21 mouse cellular contexts compared by ENCODE assay signal in genomic region chr7:99476558-99477114, GRCm38 (mm10). TPM values are rescaled to one million over a fixed set of nuclear protein-coding genes. Genes with fewer than 3 reads are reported as not detected.
A peak's percentile ranks its signal among the peaks of the same experiment; 100 is the strongest.
DNase-seq lines count a peak whose midpoint lies in the region; ATAC-seq and TF ChIP-seq lines count a peak whose summit lies in the region.
"Had no signal": no experiment of that assay in that cellular context is flagged by ENCODE, and none has a peak within 500 bp of the region (broad histone marks: within the 10 kb centered on the region; RNA-seq: fewer than 3 reads in every experiment).

No protein-coding gene starts in this region.

- H3K27ac ChIP-seq in hindbrain, embryonic 11.5 days (ENCODE audit: low read depth, low read length) = peak overlapping the region; percentile 14; the same call in 1 of the 2 replicates
- no peak overlapping the region for H3K27ac ChIP-seq in hindbrain, embryonic 16.5 days (ENCODE audit: low read depth, low read length)
- 0 out of 2 replicates have a peak overlapping the region, but pooled peaks have one; percentile 30 for H3K27ac ChIP-seq in midbrain, embryonic 11.5 days (ENCODE audit: low read depth, low read length)
- H3K27ac ChIP-seq in midbrain, postnatal 0 days (ENCODE audit: low read depth, low read length) = no peak overlapping the region
- H3K27ac ChIP-seq in liver, embryonic 14.5 days = peak overlapping the region; percentile 21; the same call in 1 of the 2 replicates
- no peak overlapping the region for H3K27ac ChIP-seq in neural tube, embryonic 15.5 days (replicated peaks)
- H3K27ac ChIP-seq: forebrain, embryonic 12.5 days; heart, embryonic 10.5 days; intestine, embryonic 15.5 days had no signal

- peaks cover 30% of the 10 kb centered on the region for H3K36me3 ChIP-seq in hindbrain, embryonic 11.5 days (ENCODE audit: control insufficient read depth, insufficient read depth, low read length)
- H3K36me3 ChIP-seq in hindbrain, embryonic 16.5 days (ENCODE audit: control insufficient read depth, insufficient read depth, low read length) = peaks cover 28% of the 10 kb centered on the region
- peaks cover 47% of the 10 kb centered on the region for H3K36me3 ChIP-seq in midbrain, embryonic 11.5 days (ENCODE audit: control insufficient read depth, insufficient read depth, low read length)
- peaks cover 61% of the 10 kb centered on the region for H3K36me3 ChIP-seq in midbrain, postnatal 0 days (ENCODE audit: insufficient read depth, low read length)
- H3K36me3 ChIP-seq in liver, embryonic 14.5 days (replicated peaks; ENCODE audit: control insufficient read depth, insufficient read depth, low read depth) = peaks cover 54% of the 10 kb centered on the region
- H3K36me3 ChIP-seq in neural tube, embryonic 15.5 days = peaks cover 79% of the 10 kb centered on the region

- ATAC-seq in hindbrain, embryonic 11.5 days (ENCODE audit: low FRiP score) = no peak
- no peak for ATAC-seq in hindbrain, embryonic 16.5 days
- ATAC-seq in midbrain, embryonic 11.5 days (ENCODE audit: low FRiP score) = no peak
- no peak for ATAC-seq in midbrain, postnatal 0 days (ENCODE audit: low FRiP score)
- no peak for ATAC-seq in liver, embryonic 14.5 days (ENCODE audit: insufficient read depth)
- no peak for ATAC-seq in neural tube, embryonic 15.5 days (ENCODE audit: low FRiP score)
- ATAC-seq: intestine, embryonic 15.5 days; lung, postnatal 0 days; Patski had no signal

- no peak for DNase-seq in hindbrain, embryonic 11.5 days (ENCODE audit: low spot score)
- DNase-seq in midbrain, embryonic 11.5 days (ENCODE audit: low spot score, missing footprints) = no peak
- DNase-seq in midbrain, postnatal 0 days (ENCODE audit: low spot score) = no peak
- peak; percentile 45 for DNase-seq in ZHBTc4 (ENCODE audit: low read depth, low spot score)
- no peak for DNase-seq in liver, embryonic 14.5 days (ENCODE audit: low read depth in 3 of 3, low spot score in 3 of 3)
- DNase-seq: adrenal gland, postnatal 14 days; cerebellum, adult 9-11 months; gastrocnemius, postnatal 14 days; right cerebral cortex, postnatal 25 days; thymus, postnatal 36 days had no signal

- WGBS in hindbrain, embryonic 11.5 days = 43% methylated on average over 3 of the region's 3 CpGs
- 38% methylated on average over 3 of the region's 3 CpGs for WGBS in hindbrain, embryonic 16.5 days
- 43% methylated on average over 3 of the region's 3 CpGs for WGBS in midbrain, embryonic 11.5 days
- WGBS in midbrain, postnatal 0 days = 47% methylated on average over 3 of the region's 3 CpGs
- 24% methylated on average over 3 of the region's 3 CpGs for WGBS in liver, embryonic 14.5 days (ENCODE audit: insufficient replicate concordance)
- 39% methylated on average over 3 of the region's 3 CpGs for WGBS in neural tube, embryonic 15.5 days

- H3K9me3 ChIP-seq in hindbrain, embryonic 11.5 days (ENCODE audit: control insufficient read depth, low read length) = no peaks in the 10 kb centered on the region
- no peaks in the 10 kb centered on the region for H3K9me3 ChIP-seq in hindbrain, embryonic 16.5 days (ENCODE audit: control insufficient read depth, low read length)
- no peaks in the 10 kb centered on the region for H3K9me3 ChIP-seq in midbrain, embryonic 11.5 days (ENCODE audit: control insufficient read depth, low read length)
- H3K9me3 ChIP-seq in midbrain, postnatal 0 days (ENCODE audit: low read length) = no peaks in the 10 kb centered on the region
- no peaks in the 10 kb centered on the region for H3K9me3 ChIP-seq in liver, embryonic 14.5 days (ENCODE audit: control insufficient read depth, low read length)
- H3K9me3 ChIP-seq in neural tube, embryonic 15.5 days (replicated peaks) = no peaks in the 10 kb centered on the region
- H3K9me3 ChIP-seq: forebrain, embryonic 12.5 days; heart, embryonic 10.5 days; intestine, embryonic 15.5 days; neural tube, embryonic 13.5 days had no signal

- H3K4me3 ChIP-seq in hindbrain, embryonic 11.5 days (ENCODE audit: low read depth, low read length) = no peak overlapping the region
- no peak overlapping the region for H3K4me3 ChIP-seq in hindbrain, embryonic 16.5 days (ENCODE audit: low read length)
- no peak overlapping the region for H3K4me3 ChIP-seq in midbrain, embryonic 11.5 days (ENCODE audit: low read depth, low read length)
- H3K4me3 ChIP-seq in midbrain, postnatal 0 days (ENCODE audit: low read depth, low read length) = no peak overlapping the region
- H3K4me3 ChIP-seq in liver, embryonic 14.5 days (ENCODE audit: insufficient read depth in 1 of 2, low read depth in 2 of 2, low read length in 2 of 2) = no peak overlapping the region
- H3K4me3 ChIP-seq in neural tube, embryonic 15.5 days (replicated peaks) = no peak overlapping the region
- H3K4me3 ChIP-seq: forebrain, embryonic 12.5 days; heart, embryonic 10.5 days; intestine, embryonic 15.5 days; neural tube, embryonic 13.5 days had no signal

- H3K4me2 ChIP-seq in hindbrain, embryonic 11.5 days (replicated peaks; ENCODE audit: low read depth, low read length) = no peak overlapping the region
- H3K4me2 ChIP-seq in hindbrain, embryonic 16.5 days (ENCODE audit: low read length) = no peak overlapping the region
- no peak overlapping the region for H3K4me2 ChIP-seq in midbrain, embryonic 11.5 days
- no peak overlapping the region for H3K4me2 ChIP-seq in midbrain, postnatal 0 days (ENCODE audit: low read depth, low read length, poor library complexity, severe bottlenecking)
- no peak overlapping the region for H3K4me2 ChIP-seq in liver, embryonic 14.5 days (ENCODE audit: low read depth)
- no peak overlapping the region for H3K4me2 ChIP-seq in neural tube, embryonic 15.5 days
- H3K4me2 ChIP-seq: forebrain, embryonic 12.5 days; intestine, embryonic 15.5 days; neural tube, embryonic 13.5 days had no signal

- H3K9ac ChIP-seq in hindbrain, embryonic 11.5 days (ENCODE audit: low read depth, low read length) = no peak overlapping the region
- no peak overlapping the region for H3K9ac ChIP-seq in hindbrain, embryonic 16.5 days (ENCODE audit: low read depth, low read length)
- no peak overlapping the region for H3K9ac ChIP-seq in midbrain, embryonic 11.5 days (ENCODE audit: low read length)
- no peak overlapping the region for H3K9ac ChIP-seq in midbrain, postnatal 0 days (replicated peaks; ENCODE audit: low read length, poor library complexity, severe bottlenecking)
- H3K9ac ChIP-seq in liver, embryonic 14.5 days (replicated peaks) = no peak overlapping the region
- no peak overlapping the region for H3K9ac ChIP-seq in neural tube, embryonic 15.5 days (replicated peaks)
- H3K9ac ChIP-seq: forebrain, embryonic 12.5 days; intestine, embryonic 15.5 days; neural tube, embryonic 13.5 days had no signal

- peaks cover 6% of the 10 kb centered on the region; the same call in 1 of the 2 replicates for H3K4me1 ChIP-seq in hindbrain, embryonic 11.5 days (replicated peaks; ENCODE audit: control insufficient read depth, insufficient read depth, low read length)
- H3K4me1 ChIP-seq in hindbrain, embryonic 16.5 days (ENCODE audit: control insufficient read depth, insufficient read depth, low read depth, low read length) = peaks cover 15% of the 10 kb centered on the region
- peaks cover 12% of the 10 kb centered on the region for H3K4me1 ChIP-seq in midbrain, embryonic 11.5 days (ENCODE audit: control insufficient read depth, insufficient read depth, low read length)
- H3K4me1 ChIP-seq in midbrain, postnatal 0 days (ENCODE audit: insufficient read depth, low read length) = no peaks in the 10 kb centered on the region
- peaks cover 21 to 41% of the 10 kb centered on the region in 2 experiments for H3K4me1 ChIP-seq in liver, embryonic 14.5 days (replicated peaks; ENCODE audit: control insufficient read depth in 2 of 2, insufficient read depth in 2 of 2, low read length in 1 of 2)
- peaks cover 54% of the 10 kb centered on the region for H3K4me1 ChIP-seq in neural tube, embryonic 15.5 days

- no peak for TF ChIP-seq CTCF in midbrain, postnatal 0 days (IDR thresholded peaks at IDR 0.05)
- no peak for TF ChIP-seq CTCF in liver, embryonic 14.5 days (IDR thresholded peaks at IDR 0.05; ENCODE audit: low read depth)

- no peaks in the 10 kb centered on the region for H3K27me3 ChIP-seq in hindbrain, embryonic 11.5 days (ENCODE audit: control insufficient read depth, insufficient read depth, low read length)
- H3K27me3 ChIP-seq in hindbrain, embryonic 16.5 days (replicated peaks; ENCODE audit: control insufficient read depth, insufficient read depth, low read length) = no peaks in the 10 kb centered on the region
- no peaks in the 10 kb centered on the region for H3K27me3 ChIP-seq in midbrain, embryonic 11.5 days (ENCODE audit: control insufficient read depth, insufficient read depth, low read length)
- H3K27me3 ChIP-seq in midbrain, postnatal 0 days (ENCODE audit: insufficient read depth, low read length) = no peaks in the 10 kb centered on the region
- no peaks in the 10 kb centered on the region for H3K27me3 ChIP-seq in liver, embryonic 14.5 days (ENCODE audit: control insufficient read depth, insufficient read depth, low read length)
- no peaks in the 10 kb centered on the region for H3K27me3 ChIP-seq in neural tube, embryonic 15.5 days (replicated peaks)
- H3K27me3 ChIP-seq: forebrain, embryonic 12.5 days; intestine, embryonic 15.5 days; neural tube, embryonic 13.5 days; Patski had no signal

- TF ChIP-seq EP300 in liver, embryonic 14.5 days (IDR thresholded peaks at IDR 0.05; ENCODE audit: low read depth) = no peak

RNA-seq across cellular contexts. Expression of gene Rps3, which starts 6.9 kb away (rescaled TPM):
- 696 and 707 TPM in 2 replicates for polyA plus RNA-seq in hindbrain, embryonic 11.5 days (2014; fragmentation: Nextera tagmentation; extraction: Ambion mirVana)
- polyA plus RNA-seq in hindbrain, embryonic 16.5 days (2015; fragmentation: Nextera tagmentation; extraction: Ambion mirVana) = 398 and 428 TPM in 2 replicates
- 716 and 724 TPM in 2 replicates for polyA plus RNA-seq in midbrain, embryonic 11.5 days (2014; fragmentation: Nextera tagmentation; extraction: Ambion mirVana)
- 440 and 661 TPM in 2 replicates for total RNA-seq in midbrain, postnatal 0 days (2014; rRNA removed)
- 440 and 453 TPM in 2 replicates for polyA plus RNA-seq in midbrain, postnatal 0 days (2015; fragmentation: Nextera tagmentation; extraction: Ambion mirVana)
- polyA plus RNA-seq in liver, embryonic 14.5 days (2012; rRNA removed) = 697 and 811 TPM in 2 replicates
- polyA plus RNA-seq in liver, embryonic 14.5 days (2014; fragmentation: Nextera tagmentation; extraction: Ambion mirVana) = 661 and 668 TPM in 2 replicates
- 412 and 499 TPM in 2 replicates for polyA plus RNA-seq in neural tube, embryonic 15.5 days (2015; fragmentation: Nextera tagmentation; extraction: Ambion mirVana)

RNA-seq across cellular contexts. Expression of gene Klhl35, which starts 10.8 kb away (rescaled TPM):
- polyA plus RNA-seq in hindbrain, embryonic 11.5 days (2014; fragmentation: Nextera tagmentation; extraction: Ambion mirVana) = 30.3 and 35.7 TPM in 2 replicates
- 0.54 and 1.6 TPM in 2 replicates for polyA plus RNA-seq in hindbrain, embryonic 16.5 days (2015; fragmentation: Nextera tagmentation; extraction: Ambion mirVana)
- 22.5 and 22.9 TPM in 2 replicates for polyA plus RNA-seq in midbrain, embryonic 11.5 days (2014; fragmentation: Nextera tagmentation; extraction: Ambion mirVana)
- 1.4 and 3.9 TPM in 2 replicates for total RNA-seq in midbrain, postnatal 0 days (2014; rRNA removed)
- 2.1 and 2.4 TPM in 2 replicates for polyA plus RNA-seq in midbrain, postnatal 0 days (2015; fragmentation: Nextera tagmentation; extraction: Ambion mirVana)
- polyA plus RNA-seq in liver, embryonic 14.5 days (2012; rRNA removed) = 0.09 and 0.12 TPM in 2 replicates
- 0.09 and 0.38 TPM in 2 replicates for polyA plus RNA-seq in liver, embryonic 14.5 days (2014; fragmentation: Nextera tagmentation; extraction: Ambion mirVana)
- 1.7 and 2.2 TPM in 2 replicates for polyA plus RNA-seq in neural tube, embryonic 15.5 days (2015; fragmentation: Nextera tagmentation; extraction: Ambion mirVana)
- total RNA-seq: heart, postnatal 25 days; liver, adult 2 months; monocyte, adult 5-6 weeks had no signal

RNA-seq across cellular contexts. Expression of gene Arrb1, which starts 58.6 kb away (rescaled TPM):
- polyA plus RNA-seq in hindbrain, embryonic 11.5 days (2014; fragmentation: Nextera tagmentation; extraction: Ambion mirVana) = 4.5 and 5.4 TPM in 2 replicates
- 17.4 and 19.8 TPM in 2 replicates for polyA plus RNA-seq in hindbrain, embryonic 16.5 days (2015; fragmentation: Nextera tagmentation; extraction: Ambion mirVana)
- 4.1 and 4.6 TPM in 2 replicates for polyA plus RNA-seq in midbrain, embryonic 11.5 days (2014; fragmentation: Nextera tagmentation; extraction: Ambion mirVana)
- 118 and 163 TPM in 2 replicates for total RNA-seq in midbrain, postnatal 0 days (2014; rRNA removed)
- 14.2 and 15.0 TPM in 2 replicates for polyA plus RNA-seq in midbrain, postnatal 0 days (2015; fragmentation: Nextera tagmentation; extraction: Ambion mirVana)
- 234 and 235 TPM in 2 replicates for polyA plus RNA-seq in liver, embryonic 14.5 days (2012; rRNA removed)
- 30.1 and 36.4 TPM in 2 replicates for polyA plus RNA-seq in liver, embryonic 14.5 days (2014; fragmentation: Nextera tagmentation; extraction: Ambion mirVana)
- 15.1 and 16.6 TPM in 2 replicates for polyA plus RNA-seq in neural tube, embryonic 15.5 days (2015; fragmentation: Nextera tagmentation; extraction: Ambion mirVana)

Comparison
In these comparisons a context has a peak if more than half of its experiments do, and no peak if none do; other contexts are left out.
1. H3K27ac ChIP-seq: peak in hindbrain, embryonic 11.5 days (single experiment), midbrain, embryonic 11.5 days (single experiment) and liver, embryonic 14.5 days (single experiment); none in hindbrain, embryonic 16.5 days (single experiment), midbrain, postnatal 0 days (single experiment) and neural tube, embryonic 15.5 days (single experiment).